Mouse (Mus musculus) heart, embryonic 11.5 days (tissue): ENCODE measurements around the gene Prkg1. TPM values are rescaled to one million over a fixed set of nuclear protein-coding genes. Genes with fewer than 3 reads are reported as not detected.

ENCODE experiments used
- ATAC-seq: fragments of 200-750 bp; cut with Nextera tagmentation; replicated peaks from 2 replicates; pipeline ENCODE4 v1.8.0; 2017; ENCODE audit warnings: moderate library complexity; ENCODE audit not compliant: insufficient number of reproducible peaks, low FRiP score, low TSS enrichment
- H3K27ac ChIP-seq: fragments of 300-500 bp; sonication (generic); 2 replicates; pipeline ENCODE4 v1.5.1; 2014; ENCODE audit warnings: mild to moderate bottlenecking, low read depth, low read length
- H3K27me3 ChIP-seq: fragments of 300-500 bp; sonication (generic); 2 replicates; pipeline ENCODE4 v1.6.1; 2014; ENCODE audit warnings: mild to moderate bottlenecking, low read length, mixed read lengths; ENCODE audit not compliant: control insufficient read depth, insufficient read depth
- H3K36me3 ChIP-seq: fragments of 300-500 bp; sonication (generic); 2 replicates; pipeline ENCODE4 v1.6.1; 2014; ENCODE audit warnings: mild to moderate bottlenecking, low read length, moderate library complexity, mixed read lengths; ENCODE audit not compliant: control insufficient read depth, insufficient read depth
- H3K4me1 ChIP-seq: fragments of 300-500 bp; sonication (generic); 2 replicates; pipeline ENCODE4 v1.6.1; 2014; ENCODE audit warnings: low read length; ENCODE audit not compliant: control insufficient read depth, insufficient read depth
- H3K4me2 ChIP-seq: fragments of 300-500 bp; sonication (generic); 2 replicates; pipeline ENCODE4 v1.6.1; 2014; ENCODE audit warnings: mild to moderate bottlenecking, moderate library complexity
- H3K4me3 ChIP-seq: fragments of 300-500 bp; sonication (generic); 2 replicates; pipeline ENCODE4 v1.5.1; 2014; ENCODE audit warnings: low read depth, low read length
- H3K9ac ChIP-seq: fragments of 300-500 bp; sonication (generic); 2 replicates; pipeline ENCODE4 v1.6.1; 2014; ENCODE audit warnings: mild to moderate bottlenecking, low read depth, low read length, moderate library complexity
- H3K9me3 ChIP-seq: fragments of 300-500 bp; sonication (generic); replicated peaks from 2 replicates; pipeline ENCODE4 v1.6.1; 2016; ENCODE audit warnings: low read length; ENCODE audit not compliant: control insufficient read depth
- WGBS: fragments of 180-500 bp; shearing (Covaris S2); extraction: QIAGEN DNeasy Blood & Tissue Kit; methylation state at CpG from one replicate; pipeline ENCODE4 v1.1.7; 2014; ENCODE audit not compliant: insufficient replicate concordance; 5-methylcytosine and 5-hydroxymethylcytosine counted together
- polyA plus RNA-seq: library from polyadenylated mRNA; unstranded; fragments of >200 nt; fragmentation: Nextera tagmentation; extraction: Ambion mirVana; gene quantifications from 2 replicates; pipeline ENCODE4 v1.2.1, GENCODE M21; 2014

Prkg1 gene
- polyA plus RNA-seq, 1 experiment from 2014 or later: 10.9 TPM

GRCm38 (mm10) chr19:30664269-30664668 is 1100.6 kb downstream of the Prkg1 start:
- no peak for ATAC-seq
- Histone ChIP-seq H3K4me2 (no peak overlapping the region), H3K9ac (no peak overlapping the region), H3K36me3 (no peaks in the 10 kb centered on the region), H3K27ac (no peak overlapping the region), H3K27me3 (no peaks in the 10 kb centered on the region), H3K4me3 (no peak overlapping the region), H3K9me3 (no peaks in the 10 kb centered on the region), H3K4me1 (no peaks in the 10 kb centered on the region)
- 6% methylated on average over 8 of the region's 8 CpGs for WGBS

- H3K4me1 ChIP-seq: no peaks in the 10 kb centered on the region
- H3K4me3 ChIP-seq: no peak overlapping the region
- H3K9ac ChIP-seq: no peak overlapping the region
- no peaks in the 10 kb centered on the region for H3K27me3 ChIP-seq
- WGBS: 44% methylated on average over 5 of the region's 5 CpGs
- no peak overlapping the region for H3K4me2 ChIP-seq
- no peaks in the 10 kb centered on the region for H3K36me3 ChIP-seq
- no peak for ATAC-seq
- H3K27ac ChIP-seq: no peak overlapping the region
- no peaks in the 10 kb centered on the region for H3K9me3 ChIP-seq
Measured at GRCm38 (mm10) chr19:30642629-30643170, 1122.1 kb downstream of the Prkg1 start.

- Histone ChIP-seq H3K4me2 (no peak overlapping the region), H3K4me1 (no peaks in the 10 kb centered on the region), H3K9me3 (no peaks in the 10 kb centered on the region), H3K27ac (no peak overlapping the region), H3K36me3 (no peaks in the 10 kb centered on the region), H3K9ac (no peak overlapping the region), H3K27me3 (no peaks in the 10 kb centered on the region), H3K4me3 (no peak overlapping the region)
- no peak for ATAC-seq
- WGBS: 78% methylated on average over 8 of the region's 8 CpGs
Measured at GRCm38 (mm10) chr19:30637471-30637870, 1127.4 kb downstream of the Prkg1 start.

- Histone ChIP-seq H3K27ac (no peak overlapping the region), H3K9me3 (no peaks in the 10 kb centered on the region), H3K9ac (no peak overlapping the region), H3K4me3 (no peak overlapping the region), H3K4me1 (peaks cover 3% of the 10 kb centered on the region; the same call in 1 of the 2 replicates), H3K36me3 (no peaks in the 10 kb centered on the region), H3K27me3 (no peaks in the 10 kb centered on the region), H3K4me2 (no peak overlapping the region)
- ATAC-seq: no peak
- 44% methylated on average over 3 of the region's 3 CpGs for WGBS
Measured at GRCm38 (mm10) chr19:30631051-30631450, 1133.8 kb downstream of the Prkg1 start.

GRCm38 (mm10) chr19:30626036-30626435 is 1138.8 kb downstream of the Prkg1 start:
- Histone ChIP-seq H3K36me3 (no peaks in the 10 kb centered on the region), H3K27ac (no peak overlapping the region), H3K27me3 (no peaks in the 10 kb centered on the region), H3K4me3 (no peak overlapping the region), H3K9me3 (no peaks in the 10 kb centered on the region), H3K4me2 (no peak overlapping the region), H3K9ac (no peak overlapping the region), H3K4me1 (peaks cover 14% of the 10 kb centered on the region; the same call in 1 of the 2 replicates)
- ATAC-seq: no peak
- whole genome bisulfite sequencing: 25% methylated on average over 7 of the region's 7 CpGs

GRCm38 (mm10) chr19:30625391-30625790 is 1139.4 kb downstream of the Prkg1 start:
- Histone ChIP-seq H3K9ac (peak overlapping the region; percentile 16; the same call in 1 of the 2 replicates), H3K4me1 (peaks cover 14% of the 10 kb centered on the region; the same call in 1 of the 2 replicates), H3K27ac (peak overlapping the region; percentile 54), H3K4me2 (peak overlapping the region; percentile 55), H3K4me3 (no peak overlapping the region), H3K36me3 (no peaks in the 10 kb centered on the region), H3K27me3 (no peaks in the 10 kb centered on the region), H3K9me3 (no peaks in the 10 kb centered on the region)
- ATAC-seq: no peak
- 34% methylated on average over 2 of the region's 2 CpGs for WGBS

- 0 out of 2 replicates have a peak overlapping the region, but pooled peaks have one; percentile 6 for H3K4me3 ChIP-seq
Measured at GRCm38 (mm10) chr19:30623620-30624019, 1141.2 kb downstream of the Prkg1 start.

GRCm38 (mm10) chr19:30613150-30613865 is 1151.5 kb downstream of the Prkg1 start:
- H3K4me2 ChIP-seq: no peak overlapping the region
- no peak for ATAC-seq
- no peaks in the 10 kb centered on the region for H3K9me3 ChIP-seq
- H3K36me3 ChIP-seq: no peaks in the 10 kb centered on the region
- H3K4me1 ChIP-seq: no peaks in the 10 kb centered on the region
- no peak overlapping the region for H3K27ac ChIP-seq
- H3K4me3 ChIP-seq: no peak overlapping the region
- no peaks in the 10 kb centered on the region for H3K27me3 ChIP-seq
- H3K9ac ChIP-seq: no peak overlapping the region
- 68% methylated on average over 3 of the region's 3 CpGs for WGBS

More at GRCm38 (mm10) chr19:30623620-30624019, 1141.2 kb downstream of the Prkg1 start:
- Histone ChIP-seq H3K36me3 (no peaks in the 10 kb centered on the region), H3K4me1 (peaks cover 14% of the 10 kb centered on the region; the same call in 1 of the 2 replicates), H3K27ac (0 out of 2 replicates have a peak overlapping the region, but pooled peaks have one; percentile 4), H3K4me2 (peak overlapping the region; percentile 40), H3K27me3 (no peaks in the 10 kb centered on the region), H3K9me3 (no peaks in the 10 kb centered on the region), H3K9ac (no peak overlapping the region)
- 30% methylated on average over 7 of the region's 7 CpGs for WGBS
- peak; percentile 77 for ATAC-seq
